Mouse (Mus musculus): ENCODE results near the gene Plcb4. TPM values are rescaled to one million over a fixed set of nuclear protein-coding genes. Genes with fewer than 3 reads are reported as not detected.
"Not testable (repeated sequence)": the region's sequence is repeated elsewhere in the genome, so short reads cannot be mapped to it uniquely, and the experiment has no call there.

Plcb4 gene
- polyA plus RNA-seq, 1 experiment from 2014 or later = 33.8 TPM

GRCm38 (mm10) chr2:135980428-135980827, 321.6 kb downstream of the Plcb4 start:
- Histone ChIP-seq H3K4me3 (ENCODE audit: low read depth, low read length) (no peak overlapping the region), H3K9ac (ENCODE audit: low read depth, low read length) (no peak overlapping the region), H3K36me3 (ENCODE audit: control insufficient read depth, insufficient read depth, low read length) (no peaks in the 10 kb centered on the region), H3K27me3 (ENCODE audit: control insufficient read depth, insufficient read depth, low read length) (no peaks in the 10 kb centered on the region), H3K4me1 (ENCODE audit: control insufficient read depth, insufficient read depth, low read length) (no peaks in the 10 kb centered on the region), H3K9me3 (replicated peaks; ENCODE audit: control insufficient read depth, low read length) (no peaks in the 10 kb centered on the region), H3K27ac (ENCODE audit: low read depth, low read length) (no peak overlapping the region), H3K4me2 (no peak overlapping the region)
- 67% methylated on average over 1 of the region's 1 CpGs for WGBS (ENCODE audit: insufficient replicate concordance)
- no peak for ATAC-seq (replicated peaks; ENCODE audit: insufficient number of reproducible peaks, low FRiP score, low TSS enrichment)

GRCm38 (mm10) chr2:135983972-135984371, 325.2 kb downstream of the Plcb4 start:
- H3K4me3 ChIP-seq (ENCODE audit: low read depth, low read length) = no peak overlapping the region
- H3K9ac ChIP-seq (ENCODE audit: low read depth, low read length) = no peak overlapping the region
- WGBS (ENCODE audit: insufficient replicate concordance) = 71% methylated on average over 4 of the region's 4 CpGs
- no peak for ATAC-seq (replicated peaks; ENCODE audit: insufficient number of reproducible peaks, low FRiP score, low TSS enrichment)
- no peaks in the 10 kb centered on the region for H3K4me1 ChIP-seq (ENCODE audit: control insufficient read depth, insufficient read depth, low read length)
- H3K9me3 ChIP-seq (replicated peaks; ENCODE audit: control insufficient read depth, low read length) = no peaks in the 10 kb centered on the region
- no peak overlapping the region for H3K27ac ChIP-seq (ENCODE audit: low read depth, low read length)
- no peaks in the 10 kb centered on the region for H3K27me3 ChIP-seq (ENCODE audit: control insufficient read depth, insufficient read depth, low read length)
- H3K4me2 ChIP-seq = no peak overlapping the region
- H3K36me3 ChIP-seq (ENCODE audit: control insufficient read depth, insufficient read depth, low read length) = no peaks in the 10 kb centered on the region

DNA sequence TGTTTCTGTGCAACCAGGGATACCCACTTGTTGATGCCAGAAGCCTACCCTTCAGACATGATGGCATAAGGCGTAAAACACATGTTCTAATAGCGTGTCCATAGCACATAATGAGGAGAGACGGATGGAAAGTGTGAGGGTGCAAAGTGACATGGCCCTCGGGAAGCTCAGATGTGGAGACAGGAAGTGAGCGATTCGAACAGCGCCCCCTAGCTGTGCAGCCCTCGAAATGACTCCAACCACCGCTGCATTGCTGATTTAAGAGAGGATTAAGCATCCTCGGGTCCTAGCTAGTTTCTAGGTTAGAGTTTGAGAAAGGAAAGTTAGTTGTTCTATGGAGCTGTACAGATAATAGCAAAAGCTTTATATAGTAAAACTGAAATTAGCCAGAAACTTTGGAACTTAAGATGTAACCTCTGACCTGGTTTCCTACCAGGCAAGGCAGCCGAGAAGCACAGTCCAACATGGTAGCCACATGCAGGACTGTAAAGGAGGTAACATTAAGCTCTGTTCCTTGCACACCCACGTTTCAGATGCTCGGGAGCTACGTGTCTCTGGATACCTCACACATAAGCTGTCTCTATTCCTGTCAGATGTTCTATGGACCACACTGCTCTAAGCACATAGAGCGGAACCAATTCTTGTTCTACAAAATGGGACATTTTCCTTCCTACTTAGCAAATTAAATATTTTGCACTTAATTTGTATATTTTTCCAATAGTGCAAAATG, 326.9 kb downstream of the Plcb4 start:
- Histone ChIP-seq H3K4me2 (no peak overlapping the region), H3K36me3 (ENCODE audit: control insufficient read depth, insufficient read depth, low read length) (no peaks in the 10 kb centered on the region), H3K9ac (ENCODE audit: low read depth, low read length) (no peak overlapping the region), H3K27me3 (ENCODE audit: control insufficient read depth, insufficient read depth, low read length) (no peaks in the 10 kb centered on the region), H3K4me3 (ENCODE audit: low read depth, low read length) (no peak overlapping the region), H3K27ac (ENCODE audit: low read depth, low read length) (no peak overlapping the region), H3K4me1 (ENCODE audit: control insufficient read depth, insufficient read depth, low read length) (no peaks in the 10 kb centered on the region), H3K9me3 (replicated peaks; ENCODE audit: control insufficient read depth, low read length) (no peaks in the 10 kb centered on the region)
- WGBS (ENCODE audit: insufficient replicate concordance) = 81% methylated on average over 15 of the region's 15 CpGs
- ATAC-seq (replicated peaks; ENCODE audit: insufficient number of reproducible peaks, low FRiP score, low TSS enrichment) = no peak

- H3K9me3 ChIP-seq (replicated peaks; ENCODE audit: control insufficient read depth, low read length); H3K27me3 ChIP-seq (ENCODE audit: control insufficient read depth, insufficient read depth, low read length); ATAC-seq (replicated peaks; ENCODE audit: insufficient number of reproducible peaks, low FRiP score, low TSS enrichment); H3K9ac ChIP-seq (ENCODE audit: low read depth, low read length); H3K27ac ChIP-seq (ENCODE audit: low read depth, low read length); H3K36me3 ChIP-seq (ENCODE audit: control insufficient read depth, insufficient read depth, low read length); H3K4me3 ChIP-seq (ENCODE audit: low read depth, low read length); H3K4me1 ChIP-seq (ENCODE audit: control insufficient read depth, insufficient read depth, low read length); H3K4me2 ChIP-seq: not testable (repeated sequence)
Measured at GRCm38 (mm10) chr2:135988475-135988874, 329.7 kb downstream of the Plcb4 start.

DNA sequence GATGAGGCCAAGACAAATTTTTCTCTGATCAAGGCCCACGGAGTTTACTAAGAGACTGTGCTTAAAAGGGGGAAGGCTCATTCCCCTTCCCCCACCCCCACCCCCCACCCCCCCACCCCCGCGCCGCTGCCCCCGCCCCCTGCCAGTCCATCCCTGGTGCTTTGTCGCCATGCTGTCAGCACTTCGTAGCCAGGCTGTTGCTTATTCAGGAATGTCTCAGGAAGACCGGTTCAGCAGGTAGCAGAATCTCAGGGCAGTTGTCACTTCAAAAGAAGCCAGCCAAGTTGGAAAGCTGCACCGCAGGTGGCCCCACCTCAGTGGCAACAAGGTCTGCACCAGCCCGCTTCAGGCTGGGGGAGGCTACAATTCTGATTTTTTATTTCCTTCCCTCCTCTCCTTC, 331.9 kb downstream of the Plcb4 start:
- not testable (repeated sequence) for H3K4me2 ChIP-seq; H3K9ac ChIP-seq (ENCODE audit: low read depth, low read length); H3K36me3 ChIP-seq (ENCODE audit: control insufficient read depth, insufficient read depth, low read length); H3K27me3 ChIP-seq (ENCODE audit: control insufficient read depth, insufficient read depth, low read length); H3K4me1 ChIP-seq (ENCODE audit: control insufficient read depth, insufficient read depth, low read length); ATAC-seq (replicated peaks; ENCODE audit: insufficient number of reproducible peaks, low FRiP score, low TSS enrichment); H3K9me3 ChIP-seq (replicated peaks; ENCODE audit: control insufficient read depth, low read length); H3K27ac ChIP-seq (ENCODE audit: low read depth, low read length); H3K4me3 ChIP-seq (ENCODE audit: low read depth, low read length)
- 63% methylated on average over 10 of the region's 10 CpGs for WGBS (ENCODE audit: insufficient replicate concordance)

DNA sequence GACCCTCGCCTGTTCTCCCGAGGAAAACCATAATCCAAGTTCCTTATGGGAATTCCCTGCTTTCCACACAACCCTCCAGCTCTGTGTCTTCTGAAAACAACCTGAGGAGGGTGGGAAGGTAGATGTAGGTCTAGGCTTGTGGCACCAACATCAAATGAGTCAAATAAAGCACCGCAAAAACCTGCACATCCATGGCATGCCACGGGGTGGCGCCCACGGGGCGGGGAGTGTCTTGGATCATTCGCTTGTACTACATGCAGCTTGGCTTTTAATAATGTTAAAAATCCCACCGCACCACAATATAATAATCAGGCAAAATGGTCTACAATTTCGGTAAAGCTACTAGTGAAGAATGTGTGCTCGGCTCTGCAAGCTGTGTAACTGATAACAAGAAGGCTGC, 334.5 kb downstream of the Plcb4 start:
- no peaks in the 10 kb centered on the region for H3K4me1 ChIP-seq (ENCODE audit: control insufficient read depth, insufficient read depth, low read length)
- no peaks in the 10 kb centered on the region for H3K9me3 ChIP-seq (replicated peaks; ENCODE audit: control insufficient read depth, low read length)
- ATAC-seq (replicated peaks; ENCODE audit: insufficient number of reproducible peaks, low FRiP score, low TSS enrichment) = no peak
- H3K4me3 ChIP-seq (ENCODE audit: low read depth, low read length) = no peak overlapping the region
- H3K9ac ChIP-seq (ENCODE audit: low read depth, low read length) = no peak overlapping the region
- no peak overlapping the region for H3K4me2 ChIP-seq
- H3K27me3 ChIP-seq (ENCODE audit: control insufficient read depth, insufficient read depth, low read length) = no peaks in the 10 kb centered on the region
- WGBS (ENCODE audit: insufficient replicate concordance) = 73% methylated on average over 11 of the region's 11 CpGs
- H3K36me3 ChIP-seq (ENCODE audit: control insufficient read depth, insufficient read depth, low read length) = no peaks in the 10 kb centered on the region
- H3K27ac ChIP-seq (ENCODE audit: low read depth, low read length) = no peak overlapping the region

GRCm38 (mm10) chr2:135995196-135995595, 336.4 kb downstream of the Plcb4 start:
- 69% methylated on average over 4 of the region's 4 CpGs for WGBS (ENCODE audit: insufficient replicate concordance)
- H3K4me3 ChIP-seq (ENCODE audit: low read depth, low read length) = no peak overlapping the region
- no peaks in the 10 kb centered on the region for H3K36me3 ChIP-seq (ENCODE audit: control insufficient read depth, insufficient read depth, low read length)
- H3K9ac ChIP-seq (ENCODE audit: low read depth, low read length) = no peak overlapping the region
- H3K4me2 ChIP-seq = no peak overlapping the region
- H3K4me1 ChIP-seq (ENCODE audit: control insufficient read depth, insufficient read depth, low read length) = no peaks in the 10 kb centered on the region
- no peak for ATAC-seq (replicated peaks; ENCODE audit: insufficient number of reproducible peaks, low FRiP score, low TSS enrichment)
- H3K27me3 ChIP-seq (ENCODE audit: control insufficient read depth, insufficient read depth, low read length) = no peaks in the 10 kb centered on the region
- no peak overlapping the region for H3K27ac ChIP-seq (ENCODE audit: low read depth, low read length)
- no peaks in the 10 kb centered on the region for H3K9me3 ChIP-seq (replicated peaks; ENCODE audit: control insufficient read depth, low read length)

DNA sequence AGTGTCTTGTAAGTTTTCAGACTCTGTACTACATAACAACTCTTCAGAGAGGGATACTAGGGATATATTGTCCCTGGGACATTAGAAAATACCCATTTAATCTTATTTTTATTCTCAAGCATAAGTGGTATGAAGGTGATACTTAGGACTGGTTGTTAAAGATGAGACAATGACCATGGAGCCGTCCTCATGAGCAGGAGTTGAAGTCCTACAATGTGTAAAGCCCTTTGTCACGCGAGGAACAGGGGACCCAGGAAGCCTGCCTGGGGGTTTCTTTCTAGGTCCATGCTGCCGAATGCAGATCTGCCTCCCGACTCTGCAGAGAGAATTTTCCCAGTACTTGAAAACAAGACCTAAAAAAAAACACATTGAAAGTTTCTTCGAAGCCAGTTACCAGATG, 338.1 kb downstream of the Plcb4 start:
- H3K4me3 ChIP-seq (ENCODE audit: low read depth, low read length) = no peak overlapping the region
- no peak overlapping the region for H3K27ac ChIP-seq (ENCODE audit: low read depth, low read length)
- no peaks in the 10 kb centered on the region for H3K4me1 ChIP-seq (ENCODE audit: control insufficient read depth, insufficient read depth, low read length)
- no peaks in the 10 kb centered on the region for H3K27me3 ChIP-seq (ENCODE audit: control insufficient read depth, insufficient read depth, low read length)
- WGBS (ENCODE audit: insufficient replicate concordance) = 76% methylated on average over 6 of the region's 6 CpGs
- no peak overlapping the region for H3K4me2 ChIP-seq
- no peaks in the 10 kb centered on the region for H3K9me3 ChIP-seq (replicated peaks; ENCODE audit: control insufficient read depth, low read length)
- no peak for ATAC-seq (replicated peaks; ENCODE audit: insufficient number of reproducible peaks, low FRiP score, low TSS enrichment)
- H3K36me3 ChIP-seq (ENCODE audit: control insufficient read depth, insufficient read depth, low read length) = no peaks in the 10 kb centered on the region
- H3K9ac ChIP-seq (ENCODE audit: low read depth, low read length) = no peak overlapping the region

DNA sequence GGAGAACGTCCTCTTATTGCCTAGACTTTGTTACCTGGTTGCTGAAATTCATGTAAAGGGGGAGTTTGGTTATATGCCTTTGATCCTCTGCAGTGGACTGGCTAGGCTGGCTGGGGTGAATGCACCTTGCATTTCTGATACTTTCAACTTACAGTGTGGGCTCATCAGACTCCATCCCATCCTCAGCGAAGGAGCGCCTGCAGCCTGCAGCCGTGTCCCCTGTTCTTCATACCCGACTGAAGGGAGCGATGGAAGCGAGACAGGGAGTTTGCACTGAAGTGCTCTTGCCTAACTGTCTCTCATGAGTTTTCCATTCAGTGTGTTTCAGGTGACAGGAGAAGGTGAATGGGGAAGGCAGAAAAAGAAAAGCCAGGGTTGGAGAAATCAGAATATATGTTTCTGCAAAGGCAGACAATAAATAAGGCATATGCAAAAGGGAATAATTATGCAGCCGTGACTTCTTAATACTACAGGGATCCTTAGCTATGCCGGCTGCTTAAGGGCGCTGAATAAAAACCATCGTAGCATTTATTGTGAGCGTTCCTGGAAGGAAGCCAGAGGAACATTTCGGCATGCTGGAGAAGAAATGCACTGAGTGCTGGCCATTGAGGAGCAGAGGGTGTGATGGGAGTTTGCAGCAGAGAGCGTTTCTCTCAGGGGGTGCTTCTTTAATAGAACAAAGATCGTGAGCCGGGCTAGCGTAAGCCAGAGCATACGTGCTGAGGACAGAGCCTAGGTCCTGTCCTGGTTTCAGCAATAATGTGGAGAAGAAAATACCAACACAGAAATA, 338.7 kb downstream of the Plcb4 start:
- Histone ChIP-seq H3K9me3 (replicated peaks; ENCODE audit: control insufficient read depth, low read length) (no peaks in the 10 kb centered on the region), H3K4me3 (ENCODE audit: low read depth, low read length) (no peak overlapping the region), H3K27me3 (ENCODE audit: control insufficient read depth, insufficient read depth, low read length) (no peaks in the 10 kb centered on the region), H3K4me1 (ENCODE audit: control insufficient read depth, insufficient read depth, low read length) (no peaks in the 10 kb centered on the region), H3K36me3 (ENCODE audit: control insufficient read depth, insufficient read depth, low read length) (no peaks in the 10 kb centered on the region), H3K9ac (ENCODE audit: low read depth, low read length) (no peak overlapping the region), H3K4me2 (no peak overlapping the region), H3K27ac (ENCODE audit: low read depth, low read length) (no peak overlapping the region)
- 84% methylated on average over 18 of the region's 18 CpGs for whole genome bisulfite sequencing (ENCODE audit: insufficient replicate concordance)
- no peak for ATAC-seq (replicated peaks; ENCODE audit: insufficient number of reproducible peaks, low FRiP score, low TSS enrichment)
